Mouse (Mus musculus) midbrain, embryonic 13.5 days (tissue): ENCODE data around the gene Tnip3. TPM values are rescaled to one million over a fixed set of nuclear protein-coding genes. Genes with fewer than 3 reads are reported as not detected.
A peak's percentile ranks its signal among the peaks of the same experiment; 100 is the strongest.

Experiments
- ATAC-seq: fragments of 200-750 bp; cut with Nextera tagmentation; 2 replicates; pipeline ENCODE4 v1.8.0; 2017; ENCODE audit warnings: mild to moderate bottlenecking, moderate TSS enrichment, moderate library complexity
- H3K27ac ChIP-seq: fragments of 300-500 bp; sonication (generic); 2 replicates; pipeline ENCODE4 v1.5.1; 2015; ENCODE audit warnings: inconsistent platforms, mild to moderate bottlenecking, moderate library complexity
- H3K27me3 ChIP-seq: fragments of 300-500 bp; sonication (generic); 2 replicates; pipeline ENCODE4 v1.6.1; 2015; ENCODE audit warnings: mild to moderate bottlenecking, inconsistent platforms
- H3K36me3 ChIP-seq: fragments of 300-500 bp; sonication (generic); 2 replicates; pipeline ENCODE4 v1.6.1; 2015; ENCODE audit warnings: mild to moderate bottlenecking, inconsistent platforms
- H3K4me1 ChIP-seq: fragments of 300-500 bp; sonication (generic); replicated peaks from 2 replicates; pipeline ENCODE4 v1.6.1; 2015; ENCODE audit warnings: inconsistent platforms
- H3K4me2 ChIP-seq: fragments of 300-500 bp; sonication (generic); replicated peaks from 2 replicates; pipeline ENCODE4 v1.6.1; 2015; ENCODE audit warnings: moderate library complexity, mild to moderate bottlenecking, inconsistent platforms
- H3K4me3 ChIP-seq: fragments of 300-500 bp; sonication (generic); replicated peaks from 2 replicates; pipeline ENCODE4 v1.5.1; 2015; ENCODE audit warnings: mild to moderate bottlenecking, inconsistent platforms
- H3K9ac ChIP-seq: fragments of 300-500 bp; sonication (generic); replicated peaks from 2 replicates; pipeline ENCODE4 v1.6.1; 2015; ENCODE audit warnings: mild to moderate bottlenecking, inconsistent platforms
- H3K9me3 ChIP-seq: fragments of 300-500 bp; sonication (generic); 2 replicates; pipeline ENCODE4 v1.6.1; 2016; ENCODE audit warnings: mild to moderate bottlenecking, inconsistent platforms
- WGBS: fragments of 180-500 bp; shearing (Covaris S2); methylation state at CpG from one replicate; pipeline ENCODE4 v1.1.7; 2015; 5-methylcytosine and 5-hydroxymethylcytosine counted together
- polyA plus RNA-seq: library from polyadenylated mRNA; unstranded; fragments of >200 nt; fragmentation: Nextera tagmentation; extraction: Ambion mirVana; gene quantifications from 2 replicates; pipeline ENCODE4 v1.2.1, GENCODE M21; 2015

Tnip3 gene
- polyA plus RNA-seq, 1 experiment from 2014 or later, result not detected

- H3K4me1 ChIP-seq, result no peaks in the 10 kb centered on the region
- H3K27me3 ChIP-seq, result no peaks in the 10 kb centered on the region
- H3K4me2 ChIP-seq, result no peak overlapping the region
- H3K27ac ChIP-seq, result no peak overlapping the region
- no peaks in the 10 kb centered on the region for H3K9me3 ChIP-seq
- H3K36me3 ChIP-seq, result no peaks in the 10 kb centered on the region
- ATAC-seq, result no peak
- no peak overlapping the region for H3K4me3 ChIP-seq
- H3K9ac ChIP-seq, result no peak overlapping the region
Measured at GRCm38 (mm10) chr6:65621260-65621659, 96.1 kb downstream of the Tnip3 start.

- Histone ChIP-seq H3K27me3 (no peaks in the 10 kb centered on the region), H3K36me3 (no peaks in the 10 kb centered on the region), H3K9ac (no peak overlapping the region), H3K4me3 (no peak overlapping the region), H3K4me2 (no peak overlapping the region), H3K27ac (no peak overlapping the region), H3K9me3 (no peaks in the 10 kb centered on the region), H3K4me1 (no peaks in the 10 kb centered on the region)
- WGBS, result 78% methylated on average over 3 of the region's 3 CpGs
- ATAC-seq, result no peak
Measured at GRCm38 (mm10) chr6:65623016-65623715, 98.1 kb downstream of the Tnip3 start.

GRCm38 (mm10) chr6:65630578-65630977 is 105.5 kb downstream of the Tnip3 start:
- ATAC-seq, result no peak
- H3K4me1 ChIP-seq, result no peaks in the 10 kb centered on the region
- H3K36me3 ChIP-seq, result no peaks in the 10 kb centered on the region
- H3K4me3 ChIP-seq, result no peak overlapping the region
- H3K27ac ChIP-seq, result no peak overlapping the region
- no peak overlapping the region for H3K9ac ChIP-seq
- 90% methylated on average over 2 of the region's 2 CpGs for WGBS
- H3K27me3 ChIP-seq, result no peaks in the 10 kb centered on the region
- H3K9me3 ChIP-seq, result no peaks in the 10 kb centered on the region
- no peak overlapping the region for H3K4me2 ChIP-seq

GRCm38 (mm10) chr6:65632184-65632583 is 107.1 kb downstream of the Tnip3 start:
- Histone ChIP-seq H3K4me3 (no peak overlapping the region), H3K9me3 (no peaks in the 10 kb centered on the region), H3K9ac (no peak overlapping the region), H3K4me2 (no peak overlapping the region), H3K27me3 (no peaks in the 10 kb centered on the region), H3K4me1 (no peaks in the 10 kb centered on the region), H3K36me3 (no peaks in the 10 kb centered on the region), H3K27ac (no peak overlapping the region)
- no peak for ATAC-seq
- 88% methylated on average over 5 of the region's 5 CpGs for WGBS

- H3K4me1 ChIP-seq, result no peaks in the 10 kb centered on the region
- no peaks in the 10 kb centered on the region for H3K27me3 ChIP-seq
- ATAC-seq, result no peak
- no peak overlapping the region for H3K27ac ChIP-seq
- no peaks in the 10 kb centered on the region for H3K36me3 ChIP-seq
- peaks cover 9% of the 10 kb centered on the region; the same call in 1 of the 2 replicates for H3K9me3 ChIP-seq
- no peak overlapping the region for H3K9ac ChIP-seq
- H3K4me3 ChIP-seq, result no peak overlapping the region
- H3K4me2 ChIP-seq, result no peak overlapping the region
Measured at GRCm38 (mm10) chr6:65642431-65642830, 117.3 kb downstream of the Tnip3 start.

- Histone ChIP-seq H3K27me3 (no peaks in the 10 kb centered on the region), H3K36me3 (no peaks in the 10 kb centered on the region), H3K9ac (no peak overlapping the region), H3K9me3 (0 out of 2 replicates have a peak, but pooled peaks cover 2% of the 10 kb centered on the region), H3K4me2 (no peak overlapping the region), H3K27ac (no peak overlapping the region), H3K4me1 (no peaks in the 10 kb centered on the region), H3K4me3 (no peak overlapping the region)
- peak; percentile 74 for ATAC-seq
- WGBS, result 27% methylated on average over 4 of the region's 4 CpGs
Measured at GRCm38 (mm10) chr6:65644110-65644509, 119.0 kb downstream of the Tnip3 start.

- Histone ChIP-seq H3K4me1 (no peaks in the 10 kb centered on the region), H3K36me3 (no peaks in the 10 kb centered on the region), H3K9ac (no peak overlapping the region), H3K27ac (no peak overlapping the region), H3K27me3 (no peaks in the 10 kb centered on the region), H3K4me2 (no peak overlapping the region), H3K4me3 (no peak overlapping the region), H3K9me3 (no peaks in the 10 kb centered on the region)
- 79% methylated on average over 3 of the region's 3 CpGs for WGBS
- no peak for ATAC-seq
Measured at GRCm38 (mm10) chr6:65646408-65646807, 121.3 kb downstream of the Tnip3 start.

- Histone ChIP-seq H3K27ac (no peak overlapping the region), H3K4me1 (no peaks in the 10 kb centered on the region), H3K27me3 (no peaks in the 10 kb centered on the region), H3K9ac (no peak overlapping the region), H3K4me2 (no peak overlapping the region), H3K4me3 (no peak overlapping the region), H3K36me3 (no peaks in the 10 kb centered on the region), H3K9me3 (no peaks in the 10 kb centered on the region)
- 85% methylated on average over 6 of the region's 6 CpGs for WGBS
- no peak for ATAC-seq
Measured at GRCm38 (mm10) chr6:65647731-65648130, 122.6 kb downstream of the Tnip3 start.

- Histone ChIP-seq H3K27ac (no peak overlapping the region), H3K9me3 (no peaks in the 10 kb centered on the region), H3K36me3 (no peaks in the 10 kb centered on the region), H3K4me3 (no peak overlapping the region), H3K4me2 (no peak overlapping the region), H3K9ac (no peak overlapping the region), H3K4me1 (no peaks in the 10 kb centered on the region), H3K27me3 (no peaks in the 10 kb centered on the region)
- 40% methylated on average over 4 of the region's 4 CpGs for WGBS
- ATAC-seq, result no peak
Measured at GRCm38 (mm10) chr6:65651376-65651775, 126.3 kb downstream of the Tnip3 start.

GRCm38 (mm10) chr6:65661272-65661671 is 136.2 kb downstream of the Tnip3 start:
- H3K4me2 ChIP-seq, result no peak overlapping the region
- no peak for ATAC-seq
- WGBS, result 87% methylated on average over 4 of the region's 4 CpGs

GRCm38 (mm10) chr6:65662050-65662449 is 136.9 kb downstream of the Tnip3 start:
- no peaks in the 10 kb centered on the region for H3K9me3 ChIP-seq
- H3K27me3 ChIP-seq, result no peaks in the 10 kb centered on the region
- H3K4me3 ChIP-seq, result no peak overlapping the region
- no peak overlapping the region for H3K27ac ChIP-seq
- no peak for ATAC-seq
- no peaks in the 10 kb centered on the region for H3K36me3 ChIP-seq
- WGBS, result 79% methylated on average over 2 of the region's 2 CpGs
- H3K9ac ChIP-seq, result no peak overlapping the region
- no peaks in the 10 kb centered on the region for H3K4me1 ChIP-seq
- no peak overlapping the region for H3K4me2 ChIP-seq

More at GRCm38 (mm10) chr6:65661272-65661671, 136.2 kb downstream of the Tnip3 start:
- Histone ChIP-seq H3K36me3 (no peaks in the 10 kb centered on the region), H3K27me3 (no peaks in the 10 kb centered on the region), H3K9me3 (no peaks in the 10 kb centered on the region), H3K4me3 (no peak overlapping the region), H3K9ac (no peak overlapping the region), H3K4me1 (no peaks in the 10 kb centered on the region), H3K27ac (no peak overlapping the region)

- no peaks in the 10 kb centered on the region for H3K4me1 ChIP-seq
- no peak for ATAC-seq
- H3K27ac ChIP-seq, result no peak overlapping the region
- no peaks in the 10 kb centered on the region for H3K27me3 ChIP-seq
- H3K9ac ChIP-seq, result no peak overlapping the region
- no peaks in the 10 kb centered on the region for H3K36me3 ChIP-seq
- 74% methylated on average over 6 of the region's 6 CpGs for WGBS
- H3K4me2 ChIP-seq, result no peak overlapping the region
- H3K9me3 ChIP-seq, result no peaks in the 10 kb centered on the region
- H3K4me3 ChIP-seq, result no peak overlapping the region
Measured at GRCm38 (mm10) chr6:65663990-65664389, 138.9 kb downstream of the Tnip3 start.

- ATAC-seq, result no peak
- H3K27me3 ChIP-seq, result peaks cover 7% of the 10 kb centered on the region; the same call in 1 of the 2 replicates
Measured at GRCm38 (mm10) chr6:65666295-65666694, 141.2 kb downstream of the Tnip3 start.

More at GRCm38 (mm10) chr6:65666295-65666694, 141.2 kb downstream of the Tnip3 start:
- 79% methylated on average over 3 of the region's 3 CpGs for WGBS
- H3K9ac ChIP-seq, result no peak overlapping the region
- no peak overlapping the region for H3K4me3 ChIP-seq
- H3K4me1 ChIP-seq, result no peaks in the 10 kb centered on the region
- H3K27ac ChIP-seq, result no peak overlapping the region
- H3K36me3 ChIP-seq, result no peaks in the 10 kb centered on the region
- H3K4me2 ChIP-seq, result no peak overlapping the region
- H3K9me3 ChIP-seq, result no peaks in the 10 kb centered on the region
